Mouse (Mus musculus) gonadal fat pad, adult 2 months (tissue): ENCODE results near the gene Fancb. TPM values are rescaled to one million over a fixed set of nuclear protein-coding genes. Genes with fewer than 3 reads are reported as not detected.

Source experiments
- DNase-seq: peaks from one replicate; pipeline ENCODE4 v3.0.0-alpha.2; 2012; ENCODE audit warnings: low read depth
- polyA plus RNA-seq: library from polyadenylated mRNA; depleted of rRNA; stranded (reverse); fragments of >200 nt; gene quantifications from 2 replicates; pipeline ENCODE4 v1.2.3, GENCODE M21; 2012; rRNA removed

Fancb gene
- polyA plus RNA-seq, result 0.76 and 1.1 TPM in 2 replicates

DNA sequence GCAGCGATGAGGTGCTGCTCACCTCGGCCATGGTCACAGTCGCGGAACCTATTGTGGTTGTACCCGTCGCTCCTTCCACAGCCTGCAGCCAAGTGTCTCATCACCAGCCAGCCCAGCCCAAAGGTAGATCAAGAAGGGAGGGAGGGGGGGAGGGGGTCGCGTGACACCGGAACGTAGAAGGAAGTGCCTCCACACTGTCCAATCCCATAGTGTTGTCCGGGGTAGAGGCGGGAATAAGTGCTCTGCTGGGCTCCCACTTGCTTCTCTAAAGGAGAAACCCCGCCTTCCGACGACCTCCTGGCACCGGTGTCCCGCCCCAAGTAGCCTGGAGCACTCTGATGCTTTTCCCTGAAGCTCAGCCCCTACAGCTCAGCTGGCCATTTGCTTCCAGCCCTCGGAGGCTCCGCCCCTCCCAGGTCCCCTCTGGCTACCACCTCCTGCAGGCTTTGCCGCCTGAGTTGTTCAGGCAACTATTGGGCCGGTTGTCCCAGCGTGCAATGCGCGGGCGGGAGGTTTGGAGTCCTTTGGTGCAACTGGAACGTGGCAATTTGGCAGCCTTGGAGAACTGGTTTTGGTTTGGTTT, at the start of gene Fancb, which contains the start of gene Mospd2:
Gene Fancb (plus strand): TSS at position 400 of the 583 bp plus-strand sequence.
Gene Mospd2 (minus strand): TSS at position 183 of the 583 bp plus-strand sequence.
- DNase-seq, result no peak

DNA sequence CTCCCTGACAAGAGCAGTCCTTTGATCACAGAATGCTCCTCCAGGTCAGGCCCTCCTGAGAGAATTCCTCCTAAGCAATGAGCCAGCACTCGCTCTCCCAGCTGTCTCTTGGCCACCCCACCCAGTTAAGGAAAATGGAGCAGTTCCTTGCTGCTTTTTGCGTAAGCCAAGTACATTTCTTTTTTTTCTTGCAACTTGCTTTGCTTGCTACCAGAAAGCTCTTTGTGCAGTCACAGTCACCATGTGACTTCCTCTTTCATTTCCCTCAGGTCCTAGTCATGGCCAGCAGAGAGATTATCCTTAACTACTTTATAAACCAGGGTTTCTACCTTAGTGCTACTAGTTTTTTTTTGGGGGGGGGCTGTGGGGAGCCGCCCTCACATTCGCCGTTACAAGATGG, 38.9 kb upstream of the Fancb start:
- DNase-seq, result no peak

GRCm38 (mm10) chrX:164951858-164952576, 28.4 kb upstream of the Fancb start:
- no peak for DNase-seq

- DNase-seq, result peak; percentile 47
Measured at GRCm38 (mm10) chrX:164952601-164953375, 27.6 kb upstream of the Fancb start.

DNA sequence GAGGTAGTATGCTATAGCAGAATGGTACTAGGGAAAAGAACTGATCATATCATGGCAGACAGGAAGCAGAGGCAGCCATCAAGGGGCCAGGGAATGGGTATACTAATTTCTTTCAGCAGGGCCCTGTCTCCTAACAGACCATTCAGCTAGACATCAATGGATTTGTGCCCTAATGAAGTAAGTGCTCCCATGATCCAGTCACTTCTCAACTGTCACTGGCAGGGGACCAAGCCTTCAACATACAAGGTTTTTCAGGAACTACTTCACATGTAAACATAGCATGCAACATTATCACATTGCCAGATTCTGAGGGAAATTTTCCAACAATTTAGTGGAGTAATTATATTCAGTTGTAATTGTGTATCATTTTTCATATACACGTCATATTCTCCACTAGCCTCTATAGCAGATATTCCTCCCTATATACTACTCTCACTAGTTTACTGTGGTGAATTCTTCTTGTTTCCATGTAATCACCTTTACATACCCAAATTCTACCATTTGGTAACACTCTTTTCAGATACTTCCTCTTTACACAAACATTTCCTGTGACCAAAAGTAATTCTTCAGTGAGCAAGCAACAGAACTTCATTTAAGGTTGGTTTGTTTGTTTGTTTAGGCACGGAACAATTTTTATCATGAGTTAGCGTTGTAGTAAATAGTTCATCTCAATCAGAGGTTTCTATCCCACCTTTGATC, 14.5 kb upstream of the Fancb start:
- no peak for DNase-seq

DNA sequence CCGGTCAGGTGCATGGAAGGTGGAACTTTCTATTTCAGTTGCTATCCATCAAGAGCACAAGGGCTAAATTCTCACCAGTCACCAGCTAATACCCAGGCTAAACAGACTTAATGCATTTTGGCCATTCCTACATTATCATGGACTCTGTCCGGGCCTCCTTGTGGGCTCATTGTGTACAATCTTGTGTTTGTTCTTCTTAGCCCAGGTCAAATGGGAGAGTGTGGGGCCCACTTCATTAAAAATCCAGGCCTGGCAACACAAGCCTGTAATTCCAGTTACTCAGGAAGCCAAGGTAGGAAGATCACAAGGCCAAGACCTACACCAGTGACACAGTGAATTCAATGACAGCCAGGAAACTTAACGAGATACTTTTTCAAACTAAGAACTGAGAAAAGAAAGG, 9.2 kb upstream of the Fancb start:
- no peak for DNase-seq

DNA sequence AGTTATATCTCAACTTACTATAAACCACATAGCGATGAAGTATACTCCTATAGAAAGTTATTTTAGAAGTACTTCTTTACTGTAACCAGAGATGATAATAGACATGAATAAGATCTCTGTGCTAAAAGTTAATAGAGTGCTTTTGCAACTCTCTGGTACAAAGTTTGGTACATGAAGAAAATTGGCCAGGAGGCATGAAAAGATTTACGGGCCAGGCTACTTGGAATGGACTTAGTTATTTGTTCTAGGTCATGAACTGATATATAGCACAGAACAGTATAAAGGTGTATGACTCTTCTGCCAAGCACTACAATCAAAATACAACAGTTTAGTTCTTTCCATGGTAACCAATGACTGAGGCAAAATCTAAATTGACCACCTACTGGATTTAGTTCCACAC, 1.5 kb upstream of the Fancb start:
- no peak for DNase-seq

DNA sequence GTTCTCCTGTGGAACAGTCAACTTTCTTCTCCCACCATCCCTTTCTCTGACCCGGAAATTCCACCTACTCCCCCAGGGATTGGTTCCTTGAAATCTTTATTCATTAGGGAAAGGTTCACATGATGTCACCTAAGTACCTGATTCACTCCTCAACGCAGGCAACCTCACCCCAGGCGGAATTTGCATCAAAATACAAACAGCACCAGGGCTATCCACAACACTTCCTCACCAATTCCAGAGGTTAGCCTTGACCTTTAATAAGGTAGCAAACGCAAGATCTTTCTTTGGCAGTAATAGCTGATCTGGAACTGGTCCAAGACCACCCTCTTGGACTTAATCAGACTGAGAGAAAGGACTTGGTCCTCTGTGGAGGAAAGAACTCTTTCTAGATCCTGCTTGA, 22.7 kb downstream of the Fancb start:
- DNase-seq, result no peak

DNA sequence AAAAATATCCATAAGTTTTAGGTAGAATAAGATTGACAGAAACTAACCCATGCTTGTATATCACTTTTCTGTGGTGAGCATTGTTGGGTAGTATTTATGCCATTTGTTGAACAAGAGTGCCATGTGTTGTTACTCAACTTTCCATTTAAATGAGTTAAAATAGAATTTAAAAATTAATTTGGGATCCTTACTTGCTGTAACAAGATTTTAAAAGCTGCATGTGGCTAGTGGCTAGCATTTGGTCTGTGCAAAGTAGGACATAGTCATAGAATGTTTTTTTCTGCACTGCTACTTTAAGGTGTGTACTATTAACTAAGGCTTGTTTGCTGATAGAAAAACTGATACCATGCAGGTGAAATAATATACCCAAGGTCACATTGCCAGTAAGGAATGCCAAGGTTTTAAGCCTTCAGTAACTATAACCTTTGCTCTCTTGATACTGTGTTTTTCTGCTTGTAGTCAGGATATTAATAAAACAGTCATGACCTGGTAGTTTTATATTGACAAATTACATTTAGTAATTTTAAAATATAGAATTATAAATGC, 24.5 kb downstream of the Fancb start, which contains the start of gene Gm17604:
Gene Gm17604 (minus strand): TSS at position 51 of the 546 bp plus-strand sequence.
- no peak for DNase-seq

Other genes starting within 250 kb of the Fancb start
- gene Mospd2, start 217 bp upstream of the Fancb start, polyA plus RNA-seq, result 17.1 and 17.5 TPM in 2 replicates
- not detected in 2 replicates for gene Gm17604, start 24.2 kb downstream of the Fancb start, polyA plus RNA-seq